ENCODE assay signal across 11 mouse cellular contexts in genomic region chr11:6481669-6482185, GRCm38 (mm10). TPM values are rescaled to one million over a fixed set of nuclear protein-coding genes. Genes with fewer than 3 reads are reported as not detected.
A peak's percentile ranks its signal among the peaks of the same experiment; 100 is the strongest.
DNase-seq lines count a peak whose midpoint lies in the region.
"Had no signal": no experiment of that assay in that cellular context is flagged by ENCODE, and none has a peak within 500 bp of the region (broad histone marks: within the 10 kb centered on the region; RNA-seq: fewer than 3 reads in every experiment).

No protein-coding gene starts in this region.

- intact Hi-C loops in heart, postnatal 10 days (cut with DNase I): no loop called here

- peak; percentile 25 to 41 for DNase-seq in heart, postnatal 10 days
- DNase-seq in heart, adult 18-20 months: no peak
- DNase-seq in brain, adult 2 months (ENCODE audit: low read depth, low spot score): peak; percentile 92
- peak; percentile 91 for DNase-seq in cerebellum, adult 9-11 months
- DNase-seq in lung, postnatal 10 days: peak; percentile 80
- DNase-seq in thymus, postnatal 0 days (ENCODE audit: low spot score): no peak
- DNase-seq in spleen, postnatal 4 days (ENCODE audit: low spot score in 2 of 2): no peak
- DNase-seq: adrenal gland, postnatal 36 days; kidney, postnatal 25 days; midbrain, embryonic 14.5 days; right cerebral cortex, postnatal 25 days had no signal

RNA-seq across cellular contexts. Expression of gene Purb, which starts 6.0 kb away (rescaled TPM):
- 10 to 100 TPM; 70.5 to 74.0 TPM for total RNA-seq in heart, postnatal 10 days (2021)
- 10 to 100 TPM; 29.5 to 31.0 TPM for total RNA-seq in heart, adult 18-20 months (2021)
- 17.8 and 22.5 TPM in 2 replicates for polyA plus RNA-seq in thymus, postnatal 0 days (2015; fragmentation: Nextera tagmentation; extraction: Ambion mirVana)

RNA-seq across cellular contexts. Expression of gene H2afv, which starts 37.5 kb away (rescaled TPM):
- 10 to 100 TPM; 73.1 to 82.9 TPM for total RNA-seq in heart, postnatal 10 days (2021)
- 10 to 100 TPM; 71.4 to 86.8 TPM for total RNA-seq in heart, adult 18-20 months (2021)
- 715 and 776 TPM in 2 replicates for polyA plus RNA-seq in thymus, postnatal 0 days (2015; fragmentation: Nextera tagmentation; extraction: Ambion mirVana)

RNA-seq across cellular contexts. Expression of gene Myo1g, which starts 39.0 kb away (rescaled TPM):
- 1 to 10 TPM; 1.4 to 1.6 TPM for total RNA-seq in heart, postnatal 10 days (2021)
- total RNA-seq in heart, adult 18-20 months (2021): 1 to 10 TPM; 1.6 to 2.9 TPM
- 50.6 and 53.8 TPM in 2 replicates for polyA plus RNA-seq in thymus, postnatal 0 days (2015; fragmentation: Nextera tagmentation; extraction: Ambion mirVana)

Comparison
In these comparisons a context has a peak if more than half of its experiments do, and no peak if none do; other contexts are left out.
1. DNase-seq: peak in heart, postnatal 10 days (2 of 2), brain, adult 2 months (single experiment), cerebellum, adult 9-11 months (single experiment) and lung, postnatal 10 days (single experiment); none in heart, adult 18-20 months (0 of 2), thymus, postnatal 0 days (single experiment) and spleen, postnatal 4 days (0 of 2).